Mouse (Mus musculus): ENCODE measurements around the gene Kctd19.

GRCm38 (mm10) chr8:105367107-105367506 lies 46.2 kb downstream of the Kctd19 start:
- TF ChIP-seq GATA1 (IDR thresholded peaks at IDR 0.05; ENCODE audit: borderline replicate concordance, low read length) (no peak), FLI1 (IDR thresholded peaks at IDR 0.05; ENCODE audit: low read length) (no peak)
